Mouse (Mus musculus) layer of hippocampus, postnatal 25 days (tissue): ENCODE measurements at regions not wholly inside any gene's neighbourhood (a gene's known extent, or its start where the extent isn't known, plus 50 kb on each side); places are given as distances from the start of the nearest gene placed in this dataset.

Experiments used
- DNase-seq, 2 experiments: peaks; one replicate each; pipeline ENCODE4 v3.0.0; 2022; ENCODE audit warnings: mixed read lengths in 2 of 2, low spot score in 1 of 2; ENCODE audit errors: extremely low spot score in 1 of 2

GRCm38 (mm10) chr6:147953753-147954152, 93.3 kb upstream of the Far2 start:
- DNase-seq: no peak

GRCm38 (mm10) chr6:147954253-147954652, 92.8 kb upstream of the Far2 start:
- no peak for DNase-seq

GRCm38 (mm10) chr6:147954967-147955830, 91.9 kb upstream of the Far2 start:
- DNase-seq: no peak

GRCm38 (mm10) chr6:147964739-147965138, 82.3 kb upstream of the Far2 start:
- DNase-seq: no peak

- no peak for DNase-seq
Observed at GRCm38 (mm10) chr6:147970162-147970608, 76.9 kb upstream of the Far2 start.

GRCm38 (mm10) chr6:147972552-147972951, 74.5 kb upstream of the Far2 start:
- DNase-seq: no peak

GRCm38 (mm10) chr6:147973059-147973458, 74.0 kb upstream of the Far2 start:
- DNase-seq: no peak

- DNase-seq: no peak
Observed at GRCm38 (mm10) chr6:147975917-147976316, 71.1 kb upstream of the Far2 start.

GRCm38 (mm10) chr6:147989381-147989780, 57.7 kb upstream of the Far2 start:
- no peak for DNase-seq
